Mouse (Mus musculus): ENCODE measurements around the gene Drg2. TPM values are rescaled to one million over a fixed set of nuclear protein-coding genes. Genes with fewer than 3 reads are reported as not detected.

Gene Drg2
- total RNA-seq, 2 experiments from 2014 or later: 42.7 to 44.0 TPM

DNA sequence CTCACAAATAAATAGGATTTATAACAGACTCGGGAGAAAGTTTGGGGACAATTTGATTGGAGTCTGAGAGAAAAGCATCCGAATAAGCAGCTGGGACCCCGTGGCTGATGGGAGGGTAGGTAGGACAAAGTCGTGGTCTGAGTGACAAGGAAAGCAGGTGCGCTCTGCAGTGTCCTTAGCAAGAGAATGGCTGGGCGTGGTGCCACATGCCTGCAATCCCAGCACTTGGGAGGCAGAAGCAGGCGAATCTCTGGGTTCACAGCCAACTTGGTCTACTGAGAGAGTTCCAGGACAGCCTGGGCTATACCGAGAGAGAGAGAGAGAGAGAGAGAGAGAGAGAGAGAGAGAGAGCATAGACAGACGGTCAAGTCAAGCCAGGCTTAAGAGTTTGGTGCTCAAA lies 16.4 kb downstream of the Drg2 start:
- DNase-seq: no peak

DNA sequence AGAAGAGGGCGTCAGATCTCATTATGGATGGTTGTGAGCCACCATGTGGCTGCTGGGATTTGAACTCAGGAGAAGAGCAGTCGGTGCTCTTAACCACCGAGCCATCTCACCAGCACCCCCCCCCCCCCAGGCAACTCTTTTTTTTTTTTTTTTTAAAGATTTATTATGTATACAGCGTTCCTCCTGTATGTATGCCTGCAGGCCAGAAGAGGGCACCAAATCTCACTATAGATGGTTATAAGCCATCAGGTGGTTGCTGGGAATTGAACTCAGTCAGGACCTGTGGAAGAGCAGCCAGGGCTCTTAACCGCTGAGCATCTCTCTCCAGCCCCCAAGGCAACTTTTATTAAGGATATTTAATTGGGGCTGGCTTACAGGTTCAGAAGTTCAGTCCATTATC lies 20.1 kb downstream of the Drg2 start:
- no peak for DNase-seq

DNA sequence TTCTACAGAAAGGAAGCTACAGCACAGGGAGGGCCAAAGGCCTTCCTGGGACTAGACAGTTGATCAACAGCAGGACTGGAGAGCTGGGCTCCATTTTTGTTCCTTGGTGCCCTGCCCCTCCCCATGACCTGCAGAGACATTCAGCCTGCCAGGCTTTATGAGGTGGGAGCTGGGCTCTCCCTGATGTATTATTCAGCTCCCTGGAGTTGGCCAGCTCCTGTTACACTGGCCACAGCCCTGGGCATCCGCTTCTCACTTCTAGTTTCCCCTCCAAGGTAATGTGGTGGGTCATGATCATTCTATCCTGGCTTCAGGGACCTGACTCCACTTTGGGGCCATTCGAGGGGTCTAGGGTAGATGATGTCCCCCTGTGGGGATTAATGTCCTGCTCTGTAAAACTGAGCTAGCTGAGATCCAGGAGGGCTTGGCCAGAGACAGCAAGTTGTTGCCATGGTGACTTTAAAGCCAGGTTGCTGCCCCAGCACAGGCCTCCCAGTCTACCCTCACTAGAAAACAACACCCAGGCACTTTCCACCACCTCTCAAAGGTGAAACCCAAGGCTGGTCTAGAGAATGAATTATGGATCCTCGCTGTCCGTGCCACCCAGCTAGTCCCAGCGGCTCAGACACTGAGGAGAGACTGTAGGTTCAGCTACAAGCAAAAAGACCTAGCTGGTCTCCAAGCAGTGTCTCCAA lies 21.4 kb downstream of the Drg2 start:
- no peak for DNase-seq

DNA sequence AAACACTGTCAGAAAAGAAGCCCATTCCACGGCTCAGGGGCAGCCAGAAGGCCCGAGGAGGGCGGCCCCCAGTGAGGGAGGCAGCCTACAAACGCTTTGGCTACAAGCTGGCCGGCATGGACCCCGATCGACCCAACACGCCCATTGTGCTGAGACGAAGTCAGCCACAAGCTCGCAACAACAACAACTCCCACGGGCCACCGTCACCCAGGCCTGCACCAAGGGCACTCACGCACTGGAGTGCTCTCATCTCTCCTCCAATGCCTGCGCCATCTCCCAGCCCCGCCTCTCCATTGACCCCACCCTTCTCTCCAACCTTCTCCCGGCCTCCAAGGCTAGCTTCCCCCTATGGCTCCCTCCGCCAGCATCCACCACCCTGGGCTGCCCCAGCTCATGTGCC lies 23.7 kb downstream of the Drg2 start:
- peak; percentile 23 for DNase-seq

DNA sequence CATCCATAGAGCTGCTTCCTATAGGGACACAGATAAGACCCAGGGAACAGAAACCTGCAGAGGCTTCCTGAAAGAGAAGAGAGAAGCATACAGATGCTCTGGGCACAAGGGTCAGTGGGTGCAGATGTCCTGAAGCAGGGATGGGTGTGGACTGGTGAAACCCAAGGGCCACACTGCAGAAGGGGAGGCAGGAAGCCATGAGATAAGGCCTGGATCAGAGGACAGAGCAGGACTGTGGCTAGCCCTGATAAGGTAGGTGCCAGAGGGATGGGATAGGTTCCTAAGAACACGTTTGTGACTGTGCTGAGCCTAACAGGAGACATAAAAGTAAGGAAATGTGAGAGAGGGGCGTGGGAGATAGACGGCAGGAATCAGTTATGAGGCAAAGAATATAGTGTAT lies 31.9 kb downstream of the Drg2 start:
- no peak for DNase-seq

DNA sequence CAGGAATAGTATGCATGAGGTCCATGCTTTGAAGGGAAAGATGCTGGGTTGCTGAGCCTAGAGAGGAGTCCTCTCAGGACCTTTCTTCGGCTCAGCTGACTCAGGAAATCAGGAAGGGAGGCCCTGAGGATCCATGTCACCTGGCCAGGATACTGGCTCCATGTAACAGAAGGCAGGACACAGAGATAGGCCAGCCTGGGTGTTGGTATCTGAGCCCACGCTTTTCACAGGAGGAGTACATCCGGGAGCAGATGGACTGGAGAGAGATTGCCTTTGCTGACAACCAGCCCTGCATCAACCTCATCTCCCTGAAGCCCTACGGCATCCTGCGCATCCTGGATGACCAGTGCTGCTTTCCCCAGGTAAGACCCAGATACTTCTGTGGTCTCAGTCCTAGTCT lies 38.3 kb downstream of the Drg2 start:
- no peak for DNase-seq

DNA sequence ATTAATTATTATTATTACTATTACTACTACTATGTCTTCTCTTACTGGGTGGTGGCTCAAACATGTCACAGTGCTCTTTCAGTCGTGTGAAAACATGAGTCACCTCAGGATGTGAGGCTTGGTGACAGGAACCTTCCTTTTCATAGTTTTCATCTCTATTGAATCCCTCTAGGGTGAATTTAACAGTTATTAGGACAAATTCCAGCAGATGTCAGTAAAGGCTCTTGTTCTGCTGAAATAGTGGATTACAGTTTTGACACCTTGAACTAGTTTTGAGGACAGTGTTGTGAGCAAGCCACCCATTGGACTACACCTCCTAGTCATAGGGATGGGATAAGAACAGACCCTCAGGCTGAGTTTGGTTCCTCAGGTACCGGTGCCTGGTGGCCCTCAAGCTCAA lies 41.3 kb downstream of the Drg2 start:
- no peak for DNase-seq

DNA sequence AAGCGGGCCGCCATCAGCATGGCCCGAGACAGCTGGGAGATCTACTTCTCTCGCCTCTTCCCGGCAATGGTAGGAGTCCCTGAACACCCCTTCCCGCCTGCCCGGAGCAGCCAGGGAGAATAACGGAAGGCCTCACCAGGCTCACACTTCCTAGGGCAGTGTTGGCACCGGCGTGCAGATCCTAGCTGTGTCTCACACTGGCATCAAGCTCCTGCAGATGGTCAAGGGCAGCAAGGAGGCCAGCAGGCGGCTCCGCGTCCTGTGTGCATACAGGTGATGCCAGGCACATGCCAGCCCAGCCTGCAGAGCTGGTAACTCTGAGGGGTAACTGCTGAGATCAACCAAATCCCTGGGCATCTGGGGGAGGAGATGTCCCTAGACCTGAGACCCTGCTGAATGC lies 52.9 kb downstream of the Drg2 start:
- DNase-seq: no peak

DNA sequence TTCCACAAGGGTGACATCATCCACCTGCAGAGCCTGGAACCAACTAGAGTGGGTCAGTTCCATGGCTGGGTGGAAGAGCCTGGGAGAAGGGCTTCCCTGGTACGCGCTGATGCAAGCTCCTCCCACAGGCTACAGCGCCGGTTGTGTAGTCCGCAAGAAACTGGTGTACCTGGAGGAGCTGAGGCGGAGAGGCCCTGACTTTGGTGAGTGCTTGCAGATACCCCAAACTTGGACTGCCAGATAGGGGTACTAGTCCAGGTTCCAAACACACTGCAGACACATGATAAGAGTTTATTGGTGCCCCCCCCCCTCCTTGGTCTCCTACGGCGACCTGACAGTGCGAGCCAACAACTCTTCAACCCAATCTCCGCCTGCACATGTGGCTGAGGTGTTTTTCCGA lies 54.6 kb downstream of the Drg2 start:
- no peak for DNase-seq

DNA sequence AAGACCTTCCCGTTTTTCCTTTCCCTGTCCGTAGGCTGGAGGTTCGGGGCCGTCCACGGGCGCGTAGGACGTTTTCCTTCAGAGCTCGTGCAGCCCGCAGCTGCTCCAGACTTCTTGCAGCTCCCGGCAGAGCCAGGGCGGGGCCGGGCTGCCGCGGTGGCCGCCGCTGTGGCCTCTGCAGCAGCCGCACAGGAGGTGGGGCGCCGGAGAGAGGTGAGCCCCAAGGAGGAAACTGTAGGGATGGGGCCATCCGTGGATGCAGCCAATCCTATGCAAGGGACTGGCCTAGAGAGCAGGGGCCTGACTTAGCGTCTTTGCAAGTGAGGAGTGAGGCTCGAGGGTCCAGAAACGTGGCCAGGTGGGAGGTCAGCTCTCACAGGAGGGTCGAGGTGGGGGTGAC lies 55.1 kb downstream of the Drg2 start:
- DNase-seq: no peak

DNA sequence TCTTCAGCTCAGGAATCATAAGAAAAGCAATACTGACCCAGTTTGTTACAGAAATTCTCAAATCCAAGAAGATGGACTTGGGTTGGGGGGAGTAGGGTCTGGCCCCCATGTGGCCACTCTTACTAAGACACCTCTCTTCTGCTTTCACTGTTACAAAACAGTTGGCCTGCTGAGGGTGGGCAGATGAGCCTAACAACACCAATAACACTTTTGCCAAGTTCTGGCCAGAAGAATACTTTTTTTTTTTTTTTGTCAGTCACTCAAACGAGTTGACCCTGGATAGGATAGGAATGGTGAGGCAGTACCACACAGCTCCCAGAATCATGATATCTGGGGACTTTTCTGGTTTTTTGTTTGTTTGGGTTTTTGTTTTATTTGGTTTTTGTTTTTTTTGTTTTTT lies 57.5 kb downstream of the Drg2 start:
- no peak for DNase-seq

DNA sequence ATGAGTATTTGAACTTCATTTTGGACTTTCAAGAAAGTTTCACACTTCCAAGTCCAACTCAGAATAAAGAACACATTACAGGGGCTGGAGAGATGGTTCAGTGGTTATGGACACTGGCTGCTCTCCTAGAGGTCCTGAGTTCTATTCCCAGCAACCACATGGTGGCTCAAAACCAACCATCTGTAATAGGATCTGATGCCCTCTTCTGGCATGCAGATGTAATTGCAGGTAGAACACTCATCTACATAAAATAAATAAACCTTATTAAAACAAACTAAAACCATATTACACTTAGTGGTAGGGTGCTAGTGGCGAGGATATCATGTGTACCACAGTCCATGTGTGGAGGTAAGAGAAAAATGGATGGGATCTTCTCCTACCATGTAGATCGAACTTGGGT lies 58.1 kb downstream of the Drg2 start:
- no peak for DNase-seq

DNA sequence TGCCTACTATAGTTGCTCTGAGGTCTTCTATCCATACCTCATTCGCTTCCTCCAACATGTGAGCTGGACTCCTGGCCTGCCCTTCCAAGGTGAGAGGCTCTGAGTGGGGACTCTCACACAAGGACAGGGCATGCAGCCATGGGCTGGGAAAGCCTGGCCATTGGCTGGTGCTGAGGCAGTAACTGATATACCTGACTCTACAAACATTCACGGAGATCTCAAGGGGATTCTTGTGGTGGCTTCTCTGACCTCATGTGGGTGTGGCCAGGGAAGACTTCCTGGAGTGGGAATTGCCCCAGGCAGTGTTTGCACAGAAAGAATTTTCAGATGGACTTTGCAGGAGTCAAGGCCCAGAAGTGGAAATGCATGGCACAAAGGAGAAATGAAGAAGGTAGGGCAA lies 60.5 kb downstream of the Drg2 start:
- DNase-seq: no peak

DNA sequence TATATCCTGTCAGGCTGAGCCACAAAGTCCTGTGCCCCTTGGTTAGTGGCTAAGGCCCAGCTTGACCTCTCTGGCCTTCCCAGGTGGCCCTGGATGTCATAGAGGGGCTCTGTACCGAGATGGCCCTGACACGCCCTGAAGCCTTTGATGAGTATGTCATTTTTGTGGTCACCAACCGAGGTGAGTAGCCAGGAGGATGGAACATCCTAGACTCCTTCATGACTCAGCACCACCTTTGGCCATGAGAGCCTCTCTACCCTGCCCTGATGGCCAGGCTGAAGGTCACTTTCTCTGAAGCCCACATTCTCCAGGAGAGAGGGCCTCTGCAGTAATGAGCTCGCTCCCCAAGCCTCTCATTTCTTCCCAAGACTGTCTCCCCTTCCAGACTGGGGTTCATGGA lies 63.9 kb downstream of the Drg2 start:
- no peak for DNase-seq

Other genes with a start within 250 kb of the Drg2 start
- 10 to 100 TPM; 35.8 to 50.8 TPM for gene Srebf1, start 232.0 kb upstream of the Drg2 start, total RNA-seq (2021)
- gene Tom1l2, start 101.7 kb upstream of the Drg2 start, total RNA-seq (2021): 10 to 100 TPM; 83.2 to 85.0 TPM
- gene Drc3, start 101.3 kb upstream of the Drg2 start, total RNA-seq (2021): 1 to 10 TPM; 1.8 to 2.4 TPM
- gene Gid4, start 37.4 kb upstream of the Drg2 start, total RNA-seq (2021): 10 to 100 TPM; 23.9 to 25.6 TPM
- 10 to 100 TPM; 48.5 to 50.1 TPM for gene Atpaf2, start 36.1 kb upstream of the Drg2 start, total RNA-seq (2021)
- under 1 TPM in 1 of 2 experiments, not detected in 1; 0.14 TPM for gene Myo15, start 14.7 kb downstream of the Drg2 start, total RNA-seq (2021)
- 10 to 100 TPM; 69.1 to 71.9 TPM for gene Alkbh5, start 81.8 kb downstream of the Drg2 start, total RNA-seq (2021)
- 10 to 100 TPM; 26.6 to 28.4 TPM for gene Llgl1, start 245.1 kb downstream of the Drg2 start, total RNA-seq (2021)

Measured in heart, postnatal 4 days (tissue).